Mouse (Mus musculus) effector memory CD4-positive, alpha-beta T cell, adult 7 months (primary cell): ENCODE data around the gene Acbd4. TPM values are rescaled to one million over a fixed set of nuclear protein-coding genes. Genes with fewer than 3 reads are reported as not detected.

ENCODE experiments used
- polyA plus RNA-seq: library from polyadenylated mRNA; unstranded; fragments of 100-300 nt; shearing (Covaris generic); gene quantifications from one replicate; pipeline ENCODE4 v1.2.1, GENCODE M21; 2017

Acbd4 gene
- 44.4 TPM for polyA plus RNA-seq

DNA sequence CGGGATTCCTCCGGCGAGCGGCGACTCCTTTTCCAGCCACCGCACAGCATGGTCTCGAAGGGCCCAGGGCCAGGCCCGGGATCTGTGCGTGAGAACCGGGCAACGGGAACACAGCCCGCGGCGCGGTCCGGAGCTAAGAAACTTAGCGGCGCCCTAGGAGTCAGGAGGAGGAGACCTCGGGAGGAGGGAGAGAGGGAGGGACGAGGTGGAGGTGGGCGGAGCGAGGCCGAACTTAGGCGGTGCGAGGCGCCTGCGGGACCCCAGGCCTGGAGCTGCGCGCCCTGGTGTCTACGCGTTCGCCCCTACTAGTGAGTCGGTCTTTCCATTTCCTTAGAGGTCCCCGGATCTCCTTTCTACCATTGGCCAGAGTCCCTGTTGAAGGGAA lies at the start of gene Acbd4, which contains the start of gene Plcd3:
Gene Acbd4 (plus strand): TSS at position 202 of the 385 bp plus-strand sequence.
Gene Plcd3 (minus strand): TSS at position 178 of the 385 bp plus-strand sequence.

DNA sequence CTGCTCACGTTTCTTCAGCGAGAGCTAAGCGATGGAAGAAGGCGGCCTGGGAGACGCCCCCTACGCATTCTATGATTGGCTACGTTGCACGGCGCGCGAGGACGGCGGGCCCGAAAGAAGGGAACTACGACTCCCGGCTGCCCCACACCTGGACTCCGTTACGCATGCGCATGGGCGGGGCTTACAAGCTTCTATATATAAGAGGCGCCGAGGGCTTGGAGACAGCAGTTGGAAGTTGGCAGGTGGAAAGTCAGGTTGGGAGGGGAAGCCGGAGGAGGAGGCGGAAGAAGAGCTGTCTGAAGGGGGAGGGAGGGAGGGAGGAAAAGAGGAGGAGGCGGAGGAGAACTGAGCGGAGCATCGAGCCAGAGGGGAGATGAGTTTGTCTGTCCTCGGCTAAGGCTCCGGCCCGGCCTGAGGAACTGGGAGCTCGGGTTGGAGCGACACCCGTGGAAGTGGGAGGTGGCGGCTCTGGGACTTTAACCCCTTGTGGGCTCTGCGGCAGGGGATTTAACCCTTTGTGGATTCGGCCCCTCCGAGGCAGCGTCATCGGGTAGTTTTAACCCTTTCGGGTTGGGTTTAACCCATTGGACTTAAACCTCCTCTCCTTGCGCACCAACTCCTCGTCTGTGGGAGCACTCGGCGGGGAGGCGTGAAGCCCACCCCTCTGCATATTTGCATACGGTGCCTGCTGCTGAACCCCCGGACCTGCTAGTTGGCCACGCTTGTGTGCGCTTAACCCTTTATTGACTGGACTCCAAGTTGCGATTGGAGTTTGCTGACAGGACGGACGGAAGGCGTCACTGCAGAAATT lies 14.7 kb downstream of the Acbd4 start, which contains the start of gene Hexim1:
Gene Hexim1 (plus strand): TSS at position 224 of the 811 bp plus-strand sequence.

DNA sequence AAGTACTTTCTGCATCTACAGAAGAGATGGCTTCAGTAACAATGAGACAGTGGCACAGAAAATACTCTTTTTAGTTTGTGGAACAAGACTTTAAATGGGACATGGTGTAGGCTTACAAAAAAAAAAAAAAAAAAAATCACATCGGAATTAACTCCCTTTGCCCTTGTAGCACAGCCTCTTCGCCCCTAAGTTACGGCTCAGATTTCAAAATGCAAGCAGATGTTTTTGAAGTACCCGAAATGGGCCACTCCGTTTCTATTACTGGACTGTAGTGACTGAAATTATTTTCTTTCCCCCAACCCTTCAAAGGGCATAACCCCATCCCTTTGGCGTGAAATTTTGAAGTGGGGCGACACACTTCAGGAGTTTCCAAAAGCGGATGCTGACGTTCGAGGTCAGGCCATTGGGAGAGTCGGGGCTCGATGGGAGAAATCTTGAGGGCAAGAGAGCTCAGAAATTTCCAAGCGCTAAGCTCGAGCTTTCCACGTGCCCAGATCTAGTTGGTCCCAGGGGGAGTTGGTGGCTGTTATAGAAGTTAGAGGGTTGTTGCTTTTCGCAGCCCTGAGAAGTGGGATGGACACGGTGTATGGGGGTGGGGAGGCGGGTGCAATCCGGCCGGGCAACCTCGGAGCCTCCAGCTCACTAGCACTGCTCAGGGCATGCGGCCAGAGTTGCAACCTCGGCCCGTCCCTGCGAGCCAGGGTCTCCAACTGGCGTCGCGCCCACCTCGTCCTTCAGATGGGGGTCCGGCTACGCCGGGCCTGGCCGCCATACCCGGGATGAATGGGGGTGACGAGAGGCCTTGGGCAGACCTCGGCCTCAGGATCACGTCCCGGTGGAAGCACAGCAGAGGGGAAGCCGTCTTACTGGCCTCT lies 30.5 kb downstream of the Acbd4 start, which contains the start of gene Hexim2:
Gene Hexim2 (plus strand): TSS at position 729 of the 875 bp plus-strand sequence.

Other genes with a start within 250 kb of the Acbd4 start
- 122 TPM for gene Eftud2, start 220.7 kb upstream of the Acbd4 start, polyA plus RNA-seq
- gene Ccdc103, start 220.5 kb upstream of the Acbd4 start, polyA plus RNA-seq, result not detected
- not detected for gene Fam187a, start 216.5 kb upstream of the Acbd4 start, polyA plus RNA-seq
- gene Gfap, start 200.8 kb upstream of the Acbd4 start, polyA plus RNA-seq, result not detected
- gene Kif18b, start 176.6 kb upstream of the Acbd4 start, polyA plus RNA-seq, result 0.89 TPM
- gene C1ql1, start 155.0 kb upstream of the Acbd4 start, polyA plus RNA-seq, result not detected
- gene Nmt1, start 73.5 kb upstream of the Acbd4 start, polyA plus RNA-seq, result 72.9 TPM
- gene Dcakd, start 73.3 kb upstream of the Acbd4 start, polyA plus RNA-seq, result 8.9 TPM
- 2.5 TPM for gene Plcd3, start within 50 bp of the Acbd4 start, polyA plus RNA-seq
- 8.9 TPM for gene Hexim1, start 14.5 kb downstream of the Acbd4 start, polyA plus RNA-seq
- 5.9 TPM for gene Hexim2, start 30.7 kb downstream of the Acbd4 start, polyA plus RNA-seq
- gene Fmnl1, start 69.4 kb downstream of the Acbd4 start, polyA plus RNA-seq, result 143 TPM
- not detected for gene 1700023F06Rik, start 106.9 kb downstream of the Acbd4 start, polyA plus RNA-seq
- not detected for gene Spata32, start 116.8 kb downstream of the Acbd4 start, polyA plus RNA-seq
- 160 TPM for gene Map3k14, start 165.8 kb downstream of the Acbd4 start, polyA plus RNA-seq